Mouse (Mus musculus) liver, embryonic 13.5 days (tissue): ENCODE measurements around the gene Fancd2. TPM values are rescaled to one million over a fixed set of nuclear protein-coding genes. Genes with fewer than 3 reads are reported as not detected.

Experiments
- ATAC-seq: fragments of 200-750 bp; cut with Nextera tagmentation; 2 replicates; pipeline ENCODE4 v1.8.0; 2017; ENCODE audit warnings: low read depth, mild to moderate bottlenecking, moderate number of reproducible peaks, moderate library complexity
- DNase-seq: peaks from one replicate; pipeline ENCODE4 v3.0.0; 2022
- H3K27ac ChIP-seq: fragments of 300-500 bp; sonication (generic); 2 replicates; pipeline ENCODE4 v1.5.1; 2015; ENCODE audit warnings: moderate library complexity, mild to moderate bottlenecking, inconsistent platforms
- H3K27me3 ChIP-seq: fragments of 300-500 bp; sonication (generic); 2 replicates; pipeline ENCODE4 v1.6.1; 2015; ENCODE audit warnings: mild to moderate bottlenecking, inconsistent platforms
- H3K36me3 ChIP-seq: fragments of 300-500 bp; sonication (generic); 2 replicates; pipeline ENCODE4 v1.6.1; 2015; ENCODE audit warnings: mild to moderate bottlenecking, inconsistent platforms
- H3K4me1 ChIP-seq: fragments of 300-500 bp; sonication (generic); replicated peaks from 2 replicates; pipeline ENCODE4 v1.6.1; 2015; ENCODE audit warnings: inconsistent platforms
- H3K4me2 ChIP-seq: fragments of 300-500 bp; sonication (generic); 2 replicates; pipeline ENCODE4 v1.6.1; 2015; ENCODE audit warnings: inconsistent platforms, mild to moderate bottlenecking, moderate library complexity
- H3K4me3 ChIP-seq: fragments of 300-500 bp; sonication (generic); replicated peaks from 2 replicates; pipeline ENCODE4 v1.5.1; 2015; ENCODE audit warnings: mild to moderate bottlenecking, inconsistent platforms
- H3K9ac ChIP-seq: fragments of 300-500 bp; sonication (generic); 2 replicates; pipeline ENCODE4 v1.6.1; 2015; ENCODE audit warnings: mild to moderate bottlenecking, inconsistent platforms
- H3K9me3 ChIP-seq: fragments of 300-500 bp; sonication (generic); replicated peaks from 2 replicates; pipeline ENCODE4 v1.6.1; 2016; ENCODE audit warnings: inconsistent platforms
- WGBS: fragments of 180-500 bp; shearing (Covaris S2); methylation state at CpG from one replicate; pipeline ENCODE4 v1.1.7; 2015; ENCODE audit not compliant: insufficient replicate concordance; 5-methylcytosine and 5-hydroxymethylcytosine counted together
- polyA plus RNA-seq: library from polyadenylated mRNA; unstranded; fragments of >200 nt; fragmentation: Nextera tagmentation; extraction: Ambion mirVana; gene quantifications from 2 replicates; pipeline ENCODE4 v1.2.1, GENCODE M21; 2015

The Fancd2 gene
- 9.7 and 11.0 TPM in 2 replicates for polyA plus RNA-seq

DNA sequence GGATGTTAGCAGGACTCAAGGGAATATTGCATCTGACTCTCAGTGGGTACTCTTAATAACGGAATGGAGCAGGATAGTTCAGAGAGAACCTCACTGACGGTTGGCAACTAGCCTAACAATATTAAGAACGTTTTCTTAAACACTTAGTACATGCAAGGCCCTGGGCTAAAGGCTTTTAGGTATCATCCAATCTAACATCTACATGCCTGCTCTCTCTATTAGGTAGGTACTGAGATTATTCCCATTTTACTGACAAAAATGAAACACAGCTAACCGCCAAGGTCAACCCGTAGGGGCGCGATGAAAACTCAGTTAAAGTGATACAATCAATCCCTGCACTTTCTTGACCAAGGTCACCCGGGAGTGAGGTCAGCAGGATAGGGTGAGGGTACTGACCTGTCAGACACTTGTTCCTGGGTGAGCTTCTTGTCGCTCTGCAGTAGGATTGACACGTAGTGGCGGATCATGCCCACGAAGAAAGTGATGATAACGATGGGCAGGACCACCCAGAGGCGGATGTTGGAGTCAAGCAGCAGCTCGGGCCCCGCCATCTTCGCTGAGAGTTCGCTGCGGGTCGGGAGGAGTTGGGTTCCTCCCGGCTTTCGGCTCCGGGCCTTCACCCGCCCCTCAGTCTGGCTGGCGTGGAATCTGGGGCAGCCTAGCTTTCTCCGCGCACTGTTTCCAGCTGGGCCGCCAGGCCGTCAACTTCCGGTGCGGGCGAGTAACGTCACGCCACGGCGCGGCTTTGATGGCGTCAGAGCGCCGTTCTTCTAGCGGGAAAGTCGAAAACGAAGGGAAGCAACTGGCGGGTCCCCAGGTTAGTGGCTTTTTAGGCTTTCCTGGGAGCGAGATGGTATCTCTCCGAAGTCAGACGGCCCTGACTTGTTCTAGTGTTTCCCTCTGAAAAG is at the start of gene Fancd2, which contains the start of gene Emc3:
Gene Fancd2 (plus strand): TSS at position 751 of the 908 bp plus-strand sequence.
Gene Emc3 (minus strand): TSS at position 721 of the 908 bp plus-strand sequence.
- Histone ChIP-seq H3K4me1 (peaks cover 33% of the 10 kb centered on the region), H3K9ac (peak within 1 kb of the TSS; percentile 76), H3K27ac (peak within 1 kb of the TSS; percentile 75), H3K36me3 (peaks cover 23% of the 10 kb centered on the region), H3K9me3 (no peaks in the 10 kb centered on the region), H3K4me2 (peak within 1 kb of the TSS; percentile 84), H3K4me3 (peak within 1 kb of the TSS; percentile 83), H3K27me3 (no peaks in the 10 kb centered on the region)
- peak; percentile 83 for ATAC-seq
- DNase-seq: peak; percentile 83
- under 1% methylated on average over 47 of the region's 47 CpGs for WGBS

DNA sequence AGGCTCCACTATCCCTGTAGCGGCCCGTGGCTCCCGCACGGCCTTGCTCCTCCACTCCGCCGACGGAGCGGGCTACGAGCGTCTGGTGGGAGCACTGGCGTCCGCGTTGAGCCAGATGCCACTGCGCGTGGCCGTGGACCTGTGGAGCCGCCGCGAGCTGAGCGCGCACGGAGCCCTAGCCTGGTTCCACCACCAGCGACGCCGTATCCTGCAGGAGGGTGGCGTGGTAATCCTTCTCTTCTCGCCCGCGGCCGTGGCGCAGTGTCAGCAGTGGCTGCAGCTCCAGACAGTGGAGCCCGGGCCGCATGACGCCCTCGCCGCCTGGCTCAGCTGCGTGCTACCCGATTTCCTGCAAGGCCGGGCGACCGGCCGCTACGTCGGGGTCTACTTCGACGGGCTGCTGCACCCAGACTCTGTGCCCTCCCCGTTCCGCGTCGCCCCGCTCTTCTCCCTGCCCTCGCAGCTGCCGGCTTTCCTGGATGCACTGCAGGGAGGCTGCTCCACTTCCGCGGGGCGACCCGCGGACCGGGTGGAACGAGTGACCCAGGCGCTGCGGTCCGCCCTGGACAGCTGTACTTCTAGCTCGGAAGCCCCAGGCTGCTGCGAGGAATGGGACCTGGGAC is 48.9 kb upstream of the Fancd2 start:
- Histone ChIP-seq H3K27me3 (peaks cover 43% of the 10 kb centered on the region), H3K4me2 (peak overlapping the region; percentile 99), H3K4me3 (peak overlapping the region; percentile 73), H3K27ac (peak overlapping the region; percentile 68), H3K4me1 (peaks cover 42% of the 10 kb centered on the region), H3K9ac (peak overlapping the region; percentile 75), H3K36me3 (no peaks in the 10 kb centered on the region), H3K9me3 (no peaks in the 10 kb centered on the region)
- ATAC-seq: peak; percentile 46
- 2% methylated on average over 65 of the region's 65 CpGs for WGBS
- DNase-seq: no peak

DNA sequence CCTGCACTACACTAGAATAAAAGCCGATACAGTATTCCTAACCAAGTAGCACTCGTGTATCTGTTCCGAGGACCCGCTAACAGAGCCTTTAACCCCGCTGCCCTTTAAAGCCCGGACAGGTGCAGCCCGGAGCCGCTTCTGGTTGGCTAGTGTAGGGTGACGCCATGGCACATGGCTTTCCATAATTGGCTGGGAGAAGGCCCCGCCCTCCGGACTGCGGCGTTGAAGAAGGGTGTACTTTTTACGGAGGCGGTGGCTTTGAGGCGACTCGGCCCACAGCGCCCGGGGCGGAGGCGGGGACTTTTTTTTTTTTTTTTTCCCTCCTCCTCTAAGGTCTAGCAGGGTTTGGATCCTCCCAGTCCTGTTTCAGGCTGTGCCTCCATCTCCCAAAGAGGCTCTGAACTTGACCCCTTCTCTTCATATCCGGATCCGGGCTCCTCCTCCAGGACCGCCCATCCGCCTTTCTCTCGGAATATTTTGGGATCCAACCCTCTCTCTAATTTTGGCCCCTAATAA is 48.3 kb upstream of the Fancd2 start, which contains the start of gene Creld1:
Gene Creld1 (plus strand): TSS at position 198 of the 516 bp plus-strand sequence.
- peak; percentile 94 for DNase-seq
- peak within 1 kb of the TSS; percentile 79 for H3K9ac ChIP-seq
- under 1% methylated on average over 26 of the region's 26 CpGs for WGBS

DNA sequence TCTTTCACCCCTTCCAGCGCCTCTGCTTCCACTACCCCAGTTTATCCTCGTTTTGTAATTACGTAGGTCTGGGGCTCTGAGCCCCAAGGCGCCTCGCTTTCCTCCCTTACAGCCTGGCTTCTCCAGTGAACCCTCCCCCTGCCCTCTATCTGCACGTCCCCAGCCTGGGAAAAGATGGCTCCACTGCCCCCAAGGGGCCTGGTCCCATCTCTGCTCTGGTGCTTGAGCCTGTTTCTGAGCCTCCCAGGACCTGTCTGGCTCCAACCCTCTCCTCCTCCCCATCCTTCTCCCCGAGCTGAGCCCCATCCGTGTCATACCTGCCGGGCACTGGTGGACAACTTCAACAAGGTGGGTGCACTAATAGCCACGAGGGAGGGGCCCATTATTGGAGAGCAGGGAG is 47.8 kb upstream of the Fancd2 start:
- peaks cover 37% of the 10 kb centered on the region for H3K27me3 ChIP-seq
- peak overlapping the region; percentile 76 for H3K27ac ChIP-seq
- peak overlapping the region; percentile 99 for H3K4me2 ChIP-seq
- H3K4me1 ChIP-seq: peaks cover 48% of the 10 kb centered on the region
- WGBS: 14% methylated on average over 10 of the region's 10 CpGs
- H3K9ac ChIP-seq: peak overlapping the region; percentile 79
- DNase-seq: no peak
- ATAC-seq: peak; percentile 10; the same call in 1 of the 2 replicates
- H3K9me3 ChIP-seq: no peaks in the 10 kb centered on the region
- H3K4me3 ChIP-seq: peak overlapping the region; percentile 73
- H3K36me3 ChIP-seq: no peaks in the 10 kb centered on the region

More for the DNA sequence above, 48.3 kb upstream of the Fancd2 start, which contains the start of gene Creld1:
- H3K4me1 ChIP-seq: peaks cover 48% of the 10 kb centered on the region
- peak within 1 kb of the TSS; percentile 76 for H3K27ac ChIP-seq
- no peaks in the 10 kb centered on the region for H3K36me3 ChIP-seq
- peaks cover 43% of the 10 kb centered on the region for H3K27me3 ChIP-seq
- peak within 1 kb of the TSS; percentile 73 for H3K4me3 ChIP-seq
- peak; percentile 97 for ATAC-seq
- peak within 1 kb of the TSS; percentile 99 for H3K4me2 ChIP-seq
- H3K9me3 ChIP-seq: no peaks in the 10 kb centered on the region

DNA sequence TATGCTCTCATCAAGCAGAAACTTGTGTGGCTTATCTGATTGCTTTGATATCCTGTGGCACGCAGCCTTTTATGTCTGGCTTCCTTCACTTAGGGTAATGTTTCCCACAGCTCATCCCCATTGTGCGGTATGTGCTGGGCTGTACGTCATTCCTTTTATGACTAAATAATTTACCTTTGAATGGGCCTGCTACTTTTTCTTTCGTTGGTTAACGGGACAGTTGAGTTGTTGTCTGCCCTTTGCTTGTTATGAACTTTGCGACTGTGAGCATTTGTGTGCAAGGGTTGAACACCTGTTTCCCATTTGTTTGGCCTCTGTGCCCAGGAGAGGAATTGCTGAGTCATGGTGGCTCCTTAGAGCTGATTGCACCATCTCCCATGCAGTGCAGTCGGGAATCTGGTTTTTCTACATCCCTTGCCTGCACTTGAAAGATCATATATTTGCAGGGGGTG is 44.3 kb upstream of the Fancd2 start:
- Histone ChIP-seq H3K27ac (peak overlapping the region; percentile 41; the same call in 1 of the 2 replicates), H3K36me3 (peaks cover 12% of the 10 kb centered on the region; the same call in 1 of the 2 replicates), H3K27me3 (peaks cover 6% of the 10 kb centered on the region), H3K9me3 (no peaks in the 10 kb centered on the region), H3K4me1 (peaks cover 42% of the 10 kb centered on the region), H3K9ac (no peak overlapping the region), H3K4me3 (no peak overlapping the region), H3K4me2 (no peak overlapping the region)
- WGBS: 44% methylated on average over 7 of the region's 7 CpGs
- DNase-seq (no peak), ATAC-seq (no peak)

DNA sequence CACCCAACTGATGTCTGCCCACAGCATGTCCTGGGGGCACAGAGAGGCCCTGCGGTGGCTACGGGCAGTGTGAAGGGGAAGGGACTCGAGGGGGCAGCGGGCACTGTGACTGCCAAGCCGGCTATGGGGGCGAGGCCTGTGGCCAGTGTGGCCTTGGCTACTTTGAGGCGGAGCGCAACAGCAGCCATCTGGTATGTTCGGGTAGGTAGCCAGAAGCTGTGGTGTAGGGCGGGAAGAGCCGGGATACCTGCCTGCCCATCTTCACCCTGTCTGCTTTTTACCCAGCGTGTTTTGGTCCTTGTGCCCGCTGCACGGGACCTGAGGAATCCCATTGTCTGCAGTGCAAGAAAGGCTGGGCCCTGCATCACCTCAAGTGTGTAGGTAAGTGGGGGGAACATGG is 42.1 kb upstream of the Fancd2 start:
- no peak overlapping the region for H3K4me2 ChIP-seq
- H3K36me3 ChIP-seq: peaks cover 12% of the 10 kb centered on the region; the same call in 1 of the 2 replicates
- H3K27me3 ChIP-seq: peaks cover under 1% of the 10 kb centered on the region; the same call in 1 of the 2 replicates
- H3K9ac ChIP-seq: no peak overlapping the region
- ATAC-seq (no peak), DNase-seq (no peak)
- H3K4me3 ChIP-seq: no peak overlapping the region
- 83% methylated on average over 14 of the region's 14 CpGs for WGBS
- H3K9me3 ChIP-seq: no peaks in the 10 kb centered on the region
- H3K4me1 ChIP-seq: peaks cover 29% of the 10 kb centered on the region
- H3K27ac ChIP-seq: no peak overlapping the region

DNA sequence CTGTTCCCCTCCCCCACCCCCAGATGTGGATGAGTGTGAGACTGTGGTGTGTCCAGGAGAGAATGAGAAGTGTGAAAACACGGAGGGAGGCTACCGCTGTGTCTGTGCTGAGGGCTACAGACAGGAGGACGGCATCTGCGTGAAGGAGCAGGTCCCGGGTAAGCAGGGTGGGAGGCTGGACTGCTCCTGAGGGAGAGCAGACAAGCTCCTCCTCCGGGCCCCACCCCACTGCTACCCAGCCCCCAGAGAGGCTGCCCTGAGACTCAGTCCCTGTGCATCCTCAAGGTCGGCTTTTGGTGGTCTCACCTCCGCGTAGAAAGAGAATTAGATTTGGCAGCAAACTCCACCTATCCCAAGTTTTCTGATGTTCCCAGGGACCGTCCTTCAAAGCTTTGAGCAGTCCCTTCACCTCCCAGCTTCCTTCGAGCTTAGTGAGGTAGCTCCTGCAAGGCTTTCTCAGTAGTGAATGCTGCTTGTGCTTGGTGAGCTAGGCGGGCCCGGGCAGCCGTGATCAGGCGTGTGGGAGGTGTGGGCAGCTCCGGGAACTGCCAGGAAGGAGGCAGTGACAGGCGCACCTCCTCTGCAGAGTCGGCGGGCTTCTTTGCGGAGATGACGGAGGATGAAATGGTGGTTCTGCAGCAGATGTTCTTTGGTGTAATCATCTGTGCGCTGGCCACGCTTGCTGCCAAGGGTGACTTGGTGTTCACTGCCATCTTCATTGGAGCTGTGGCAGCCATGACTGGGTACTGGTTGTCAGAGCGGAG is 39.2 kb upstream of the Fancd2 start:
- Histone ChIP-seq H3K4me1 (peaks cover 23% of the 10 kb centered on the region), H3K36me3 (peaks cover 12% of the 10 kb centered on the region; the same call in 1 of the 2 replicates), H3K9me3 (no peaks in the 10 kb centered on the region), H3K27me3 (peaks cover 29% of the 10 kb centered on the region), H3K4me3 (no peak overlapping the region), H3K9ac (no peak overlapping the region), H3K4me2 (no peak overlapping the region), H3K27ac (no peak overlapping the region)
- DNase-seq (no peak), ATAC-seq (no peak)
- WGBS: 72% methylated on average over 24 of the region's 24 CpGs

DNA sequence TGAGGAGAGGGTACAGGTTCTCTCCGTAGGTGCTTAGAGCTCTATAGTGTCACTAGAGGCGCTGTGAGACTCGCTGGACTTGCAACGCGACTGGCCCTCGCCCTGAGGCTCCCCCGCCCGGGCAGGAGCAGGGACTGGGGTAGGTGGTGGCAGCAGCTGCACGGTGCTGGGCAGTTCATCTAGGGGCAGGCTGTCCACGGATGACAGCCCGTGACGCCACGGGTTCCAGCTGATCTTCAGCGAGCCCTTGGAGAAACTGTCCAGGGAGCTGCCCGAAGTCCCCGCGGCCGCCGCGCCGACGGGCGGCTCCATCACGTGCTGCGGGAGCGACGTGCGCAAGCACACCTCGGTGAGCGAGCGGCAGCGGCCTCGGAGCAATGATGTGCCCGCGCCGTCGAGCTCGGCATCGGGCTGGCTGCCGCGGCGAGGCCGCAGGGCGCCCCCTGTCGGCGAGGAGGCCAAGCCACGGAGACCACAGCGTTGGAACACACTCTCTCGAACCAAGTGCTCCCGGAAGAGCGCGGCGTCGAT is 37.2 kb upstream of the Fancd2 start:
- peaks cover 14% of the 10 kb centered on the region for H3K4me1 ChIP-seq
- H3K9ac ChIP-seq: peak overlapping the region; percentile 54
- peaks cover 45% of the 10 kb centered on the region for H3K27me3 ChIP-seq
- peak overlapping the region; percentile 51 for H3K4me3 ChIP-seq
- WGBS: 3% methylated on average over 54 of the region's 54 CpGs
- H3K36me3 ChIP-seq: peaks cover 11% of the 10 kb centered on the region; the same call in 1 of the 2 replicates
- DNase-seq: peak; percentile 71
- no peak overlapping the region for H3K27ac ChIP-seq
- peak overlapping the region; percentile 72 for H3K4me2 ChIP-seq
- no peaks in the 10 kb centered on the region for H3K9me3 ChIP-seq
- ATAC-seq: peak; percentile 77

DNA sequence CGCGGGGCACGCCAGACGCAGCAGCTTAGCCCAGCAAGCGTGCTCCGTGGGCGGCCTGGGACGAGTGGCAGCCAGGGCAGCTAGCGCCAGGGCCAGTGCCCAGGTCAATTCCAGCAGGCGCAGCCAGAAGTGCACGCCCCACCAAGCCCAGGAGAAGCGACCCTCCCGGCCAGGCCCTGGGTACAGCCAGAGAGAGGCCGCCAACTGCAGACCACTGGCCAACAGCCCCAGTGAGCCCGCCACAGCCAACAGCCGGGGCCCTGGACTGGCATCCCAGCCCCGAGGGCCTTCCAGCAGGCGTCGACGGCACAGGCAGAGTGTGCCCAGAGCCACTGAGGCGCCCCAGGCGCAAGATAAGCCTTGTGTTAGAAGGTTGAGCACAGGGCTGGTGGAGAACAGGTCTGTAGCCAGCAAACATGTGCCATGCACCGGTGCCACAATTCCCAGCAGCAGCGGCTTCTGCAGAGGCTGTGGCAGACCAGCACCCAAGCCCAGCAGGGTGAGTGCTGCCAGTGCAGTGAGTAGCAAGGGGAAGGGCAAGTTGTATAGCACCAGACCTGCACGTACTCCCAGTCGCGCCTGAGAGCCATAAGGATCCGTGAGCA is 36.3 kb upstream of the Fancd2 start:
- Histone ChIP-seq H3K27ac (no peak overlapping the region), H3K9ac (peak overlapping the region; percentile 54; the same call in 1 of the 2 replicates), H3K27me3 (peaks cover 54% of the 10 kb centered on the region), H3K4me2 (peak overlapping the region; percentile 72), H3K4me1 (peaks cover 14% of the 10 kb centered on the region), H3K9me3 (no peaks in the 10 kb centered on the region), H3K4me3 (peak overlapping the region; percentile 51), H3K36me3 (peaks cover 5% of the 10 kb centered on the region; the same call in 1 of the 2 replicates)
- DNase-seq (no peak), ATAC-seq (no peak)
- 33% methylated on average over 28 of the region's 28 CpGs for WGBS

DNA sequence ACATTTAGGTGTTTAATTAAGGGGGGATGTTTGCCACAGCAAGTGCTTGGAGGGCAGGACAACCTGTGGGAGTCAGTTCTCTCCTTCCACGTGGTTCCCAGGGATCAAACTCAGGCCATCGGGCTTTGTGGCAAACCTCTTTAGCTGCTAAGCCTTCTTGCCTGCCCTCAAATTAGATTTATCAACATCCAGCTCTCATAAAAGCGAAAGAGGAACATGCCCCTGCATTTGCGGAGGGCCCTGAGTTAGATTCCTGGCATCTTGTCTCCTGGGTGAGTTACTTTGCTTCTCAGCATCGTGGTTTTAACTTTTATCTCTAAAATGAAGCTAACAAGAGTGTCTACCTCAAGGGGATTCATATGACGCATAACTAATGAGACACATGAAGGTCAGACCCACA is 32.1 kb upstream of the Fancd2 start:
- H3K9ac ChIP-seq: no peak overlapping the region
- ATAC-seq (no peak), DNase-seq (no peak)
- H3K4me2 ChIP-seq: no peak overlapping the region
- H3K9me3 ChIP-seq: no peaks in the 10 kb centered on the region
- no peak overlapping the region for H3K4me3 ChIP-seq
- peaks cover 10% of the 10 kb centered on the region for H3K4me1 ChIP-seq
- peaks cover 88% of the 10 kb centered on the region for H3K27me3 ChIP-seq
- WGBS: 37% methylated on average over 6 of the region's 6 CpGs
- H3K27ac ChIP-seq: no peak overlapping the region
- H3K36me3 ChIP-seq: no peaks in the 10 kb centered on the region
